Mouse (Mus musculus): Measurements from ENCODE around the gene Ceacam10. TPM values are rescaled to one million over a fixed set of nuclear protein-coding genes. Genes with fewer than 3 reads are reported as not detected.

Ceacam10 gene
- polyA plus RNA-seq, 1 experiment from 2014 or later: not detected

- Histone ChIP-seq H3K9me3 (ENCODE audit: control insufficient read depth, low read length) (no peaks in the 10 kb centered on the region), H3K9ac (ENCODE audit: low read length) (no peak overlapping the region), H3K4me3 (ENCODE audit: low read depth, low read length) (no peak overlapping the region), H3K36me3 (ENCODE audit: control insufficient read depth, insufficient read depth, low read length) (no peaks in the 10 kb centered on the region), H3K27ac (ENCODE audit: low read depth) (no peak overlapping the region), H3K4me2 (ENCODE audit: low read length) (no peak overlapping the region), H3K27me3 (replicated peaks; ENCODE audit: control insufficient read depth, insufficient read depth, low read length) (no peaks in the 10 kb centered on the region), H3K4me1 (replicated peaks; ENCODE audit: control insufficient read depth, insufficient read depth, low read length) (no peaks in the 10 kb centered on the region)
- 94% methylated on average over 4 of the region's 4 CpGs for WGBS
- DNase-seq (ENCODE audit: low spot score) (no peak), ATAC-seq (replicated peaks; ENCODE audit: low FRiP score, low TSS enrichment, low read depth) (no peak)
Measured at GRCm38 (mm10) chr7:24827181-24827580, 50.2 kb downstream of the Ceacam10 start.

Other genes starting within 250 kb of the Ceacam10 start
- gene Irgq, start 246.5 kb upstream of the Ceacam10 start, polyA plus RNA-seq (2014; fragmentation: Nextera tagmentation; extraction: Ambion mirVana): 6.3 and 7.3 TPM in 2 replicates
- not detected in 2 replicates for gene Pinlyp, start 231.1 kb upstream of the Ceacam10 start, polyA plus RNA-seq (2014; fragmentation: Nextera tagmentation; extraction: Ambion mirVana)
- gene Xrcc1, start 230.9 kb upstream of the Ceacam10 start, polyA plus RNA-seq (2014; fragmentation: Nextera tagmentation; extraction: Ambion mirVana): 91.5 and 108 TPM in 2 replicates
- 42.9 and 46.5 TPM in 2 replicates for gene Ethe1, start 189.7 kb upstream of the Ceacam10 start, polyA plus RNA-seq (2014; fragmentation: Nextera tagmentation; extraction: Ambion mirVana)
- gene Zfp575, start 189.6 kb upstream of the Ceacam10 start, polyA plus RNA-seq (2014; fragmentation: Nextera tagmentation; extraction: Ambion mirVana): 3.1 and 3.6 TPM in 2 replicates
- 0.31 and 0.38 TPM in 2 replicates for gene Phldb3, start 166.4 kb upstream of the Ceacam10 start, polyA plus RNA-seq (2014; fragmentation: Nextera tagmentation; extraction: Ambion mirVana)
- gene Lypd3, start 140.7 kb upstream of the Ceacam10 start, polyA plus RNA-seq (2014; fragmentation: Nextera tagmentation; extraction: Ambion mirVana): 0.50 and 0.77 TPM in 2 replicates
- gene Tex101, start 100.5 kb upstream of the Ceacam10 start, polyA plus RNA-seq (2014; fragmentation: Nextera tagmentation; extraction: Ambion mirVana): not detected in 2 replicates
- not detected in 2 replicates for gene BC049730, start 68.0 kb upstream of the Ceacam10 start, polyA plus RNA-seq (2014; fragmentation: Nextera tagmentation; extraction: Ambion mirVana)
- gene Gm4763, start 50.3 kb upstream of the Ceacam10 start, polyA plus RNA-seq (2014; fragmentation: Nextera tagmentation; extraction: Ambion mirVana): not detected in 2 replicates
- 0.11 and 0.50 TPM in 2 replicates for gene Cd177, start 16.9 kb upstream of the Ceacam10 start, polyA plus RNA-seq (2014; fragmentation: Nextera tagmentation; extraction: Ambion mirVana)
- 14.2 and 16.7 TPM in 2 replicates for gene Gm9844, start 85.0 kb downstream of the Ceacam10 start, polyA plus RNA-seq (2014; fragmentation: Nextera tagmentation; extraction: Ambion mirVana)
- gene Lypd4, start 92.7 kb downstream of the Ceacam10 start, polyA plus RNA-seq (2014; fragmentation: Nextera tagmentation; extraction: Ambion mirVana): not detected in 2 replicates
- not detected in 2 replicates for gene Dmrtc2, start 92.9 kb downstream of the Ceacam10 start, polyA plus RNA-seq (2014; fragmentation: Nextera tagmentation; extraction: Ambion mirVana)
- gene Rps19, start 107.2 kb downstream of the Ceacam10 start, polyA plus RNA-seq (2014; fragmentation: Nextera tagmentation; extraction: Ambion mirVana): 3,468 and 3,555 TPM in 2 replicates
- gene Cd79a, start 120.2 kb downstream of the Ceacam10 start, polyA plus RNA-seq (2014; fragmentation: Nextera tagmentation; extraction: Ambion mirVana): 0.28 and 0.32 TPM in 2 replicates
- gene Arhgef1, start 125.7 kb downstream of the Ceacam10 start, polyA plus RNA-seq (2014; fragmentation: Nextera tagmentation; extraction: Ambion mirVana): 80.6 and 85.3 TPM in 2 replicates
- gene Gm4881, start 167.3 kb downstream of the Ceacam10 start, polyA plus RNA-seq (2014; fragmentation: Nextera tagmentation; extraction: Ambion mirVana): not detected in 2 replicates
- gene Rabac1, start 195.5 kb downstream of the Ceacam10 start, polyA plus RNA-seq (2014; fragmentation: Nextera tagmentation; extraction: Ambion mirVana): 164 TPM in 2 replicates
- 3.5 and 4.1 TPM in 2 replicates for gene Atp1a3, start 228.8 kb downstream of the Ceacam10 start, polyA plus RNA-seq (2014; fragmentation: Nextera tagmentation; extraction: Ambion mirVana)